Mouse (Mus musculus): Measurements from ENCODE around the gene Nufip1.
A peak's percentile ranks its signal among the peaks of the same experiment; 100 is the strongest.
"Not testable (repeated sequence)": the region's sequence is repeated elsewhere in the genome, so short reads cannot be mapped to it uniquely, and the experiment has no call there.

The Nufip1 gene

GRCm38 (mm10) chr14:76145868-76146267 is 35.2 kb downstream of the Nufip1 start:
- DNase-seq = no peak

- DNase-seq = no peak
Observed at GRCm38 (mm10) chr14:76147061-76147460, 36.4 kb downstream of the Nufip1 start.

- DNase-seq = no peak
Observed at GRCm38 (mm10) chr14:76148294-76148693, 37.6 kb downstream of the Nufip1 start.

- peak; percentile 65 for DNase-seq
Observed at GRCm38 (mm10) chr14:76149531-76150179, 39.0 kb downstream of the Nufip1 start.

GRCm38 (mm10) chr14:76150499-76150898 is 39.8 kb downstream of the Nufip1 start:
- DNase-seq = no peak

- no peak for DNase-seq
Observed at GRCm38 (mm10) chr14:76151011-76151410, 40.3 kb downstream of the Nufip1 start.

GRCm38 (mm10) chr14:76151820-76152161 is 41.1 kb downstream of the Nufip1 start:
- no peak for DNase-seq

- DNase-seq = peak; percentile 95
Observed at GRCm38 (mm10) chr14:76152162-76153002, 41.7 kb downstream of the Nufip1 start.

GRCm38 (mm10) chr14:76153003-76153675 is 42.4 kb downstream of the Nufip1 start:
- DNase-seq = peak; percentile 63

- DNase-seq = peak; percentile 23
Observed at GRCm38 (mm10) chr14:76153828-76154227, 43.1 kb downstream of the Nufip1 start.

GRCm38 (mm10) chr14:76158192-76158785 is 47.6 kb downstream of the Nufip1 start:
- no peak for DNase-seq

- not testable (repeated sequence) for DNase-seq
Observed at GRCm38 (mm10) chr14:76160580-76160979, 49.9 kb downstream of the Nufip1 start.

GRCm38 (mm10) chr14:76164236-76164635 is 53.5 kb downstream of the Nufip1 start:
- DNase-seq = no peak

GRCm38 (mm10) chr14:76164904-76165755 is 54.4 kb downstream of the Nufip1 start:
- DNase-seq = no peak

GRCm38 (mm10) chr14:76169876-76170466 is 59.3 kb downstream of the Nufip1 start:
- DNase-seq = no peak

- DNase-seq = no peak
Observed at GRCm38 (mm10) chr14:76171285-76171684, 60.6 kb downstream of the Nufip1 start.

- no peak for DNase-seq
Observed at GRCm38 (mm10) chr14:76174328-76174727, 63.6 kb downstream of the Nufip1 start.

GRCm38 (mm10) chr14:76175808-76176207 is 65.1 kb downstream of the Nufip1 start:
- no peak for DNase-seq

GRCm38 (mm10) chr14:76177230-76177629 is 66.5 kb downstream of the Nufip1 start:
- no peak for DNase-seq

GRCm38 (mm10) chr14:76178447-76178846 is 67.8 kb downstream of the Nufip1 start:
- peak; percentile 33 for DNase-seq

- no peak for DNase-seq
Observed at GRCm38 (mm10) chr14:76179343-76179742, 68.7 kb downstream of the Nufip1 start.

- no peak for DNase-seq
Observed at GRCm38 (mm10) chr14:76185358-76185757, 74.7 kb downstream of the Nufip1 start.

Data from liver (tissue).